Mouse (Mus musculus): ENCODE results near the gene Nedd9. TPM values are rescaled to one million over a fixed set of nuclear protein-coding genes. Genes with fewer than 3 reads are reported as not detected.

Gene Nedd9
- polyA plus RNA-seq, 1 experiment, result 60.8 TPM

DNA sequence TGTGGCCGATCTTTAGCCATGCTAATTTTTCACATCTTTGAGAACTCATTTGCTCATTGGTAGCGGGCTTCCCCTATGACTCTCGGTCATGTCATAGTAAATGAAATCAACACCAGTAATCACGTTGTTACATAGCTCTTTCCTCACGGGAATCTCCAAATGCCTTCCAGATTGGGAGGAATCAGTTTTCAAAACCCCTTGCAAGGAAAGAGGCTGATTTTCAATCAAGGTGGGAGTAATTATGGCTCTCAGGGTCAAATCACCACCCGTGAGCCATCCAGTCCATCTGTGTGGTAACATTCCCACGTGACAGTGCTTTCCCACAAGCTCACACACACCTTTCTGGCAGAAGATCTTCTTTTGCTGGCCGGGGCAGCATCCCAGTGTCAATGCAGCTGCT, 27.8 kb upstream of the Nedd9 start:
- H3K4me3 ChIP-seq (replicated peaks; ENCODE audit: extremely low read depth, low read depth, low read length), result no peak overlapping the region
- no peak for TF ChIP-seq POLR2A (IDR thresholded peaks at IDR 0.05; ENCODE audit: borderline replicate concordance, extremely low read depth, low read depth, low read length)
- no peak for TF ChIP-seq CTCF (IDR thresholded peaks at IDR 0.05; ENCODE audit: insufficient read depth, low read length)
- no peak for DNase-seq
- H3K4me1 ChIP-seq (ENCODE audit: control insufficient read depth, insufficient read depth, low read length), result peaks cover 18% of the 10 kb centered on the region
- 92% methylated on average over 8 of the region's 8 CpGs for WGBS

DNA sequence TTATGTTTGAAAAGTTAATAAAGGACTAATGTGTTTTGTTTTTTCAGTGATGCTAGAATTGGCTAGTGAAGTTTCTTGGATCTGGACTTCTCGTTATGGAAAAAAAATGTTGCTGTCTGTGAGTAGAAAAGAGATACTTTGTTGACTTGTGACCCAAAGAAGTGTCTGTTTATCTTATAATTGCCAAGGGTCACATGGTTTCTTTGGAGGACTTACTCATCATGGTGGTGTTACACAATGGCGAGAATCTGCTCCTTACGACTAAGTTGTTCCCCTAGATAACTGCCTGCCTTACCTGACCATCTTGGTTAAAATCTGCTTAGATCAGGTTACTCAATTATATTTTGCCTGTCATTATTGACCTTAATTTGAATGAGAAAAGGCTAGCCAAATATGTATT, 26.3 kb upstream of the Nedd9 start:
- no peak overlapping the region for H3K4me3 ChIP-seq (replicated peaks; ENCODE audit: extremely low read depth, low read depth, low read length)
- DNase-seq, result no peak
- 75% methylated on average over 3 of the region's 3 CpGs for WGBS
- peaks cover 15% of the 10 kb centered on the region for H3K4me1 ChIP-seq (ENCODE audit: control insufficient read depth, insufficient read depth, low read length)
- TF ChIP-seq POLR2A (IDR thresholded peaks at IDR 0.05; ENCODE audit: borderline replicate concordance, extremely low read depth, low read depth, low read length) (no peak), CTCF (IDR thresholded peaks at IDR 0.05; ENCODE audit: insufficient read depth, low read length) (no peak)

GRCm38 (mm10) chr13:41512243-41512642, 25.1 kb upstream of the Nedd9 start:
- no peak overlapping the region for H3K4me3 ChIP-seq (replicated peaks; ENCODE audit: extremely low read depth, low read depth, low read length)
- 56% methylated on average over 4 of the region's 4 CpGs for WGBS
- TF ChIP-seq POLR2A (IDR thresholded peaks at IDR 0.05; ENCODE audit: borderline replicate concordance, extremely low read depth, low read depth, low read length) (no peak), CTCF (IDR thresholded peaks at IDR 0.05; ENCODE audit: insufficient read depth, low read length) (no peak)
- H3K4me1 ChIP-seq (ENCODE audit: control insufficient read depth, insufficient read depth, low read length), result peaks cover 13% of the 10 kb centered on the region
- no peak for DNase-seq

GRCm38 (mm10) chr13:41510631-41511419, 23.7 kb upstream of the Nedd9 start:
- TF ChIP-seq CTCF (IDR thresholded peaks at IDR 0.05; ENCODE audit: insufficient read depth, low read length) (no peak), POLR2A (IDR thresholded peaks at IDR 0.05; ENCODE audit: borderline replicate concordance, extremely low read depth, low read depth, low read length) (no peak)
- no peak for DNase-seq
- 49% methylated on average over 7 of the region's 7 CpGs for WGBS
- peaks cover 7% of the 10 kb centered on the region for H3K4me1 ChIP-seq (ENCODE audit: control insufficient read depth, insufficient read depth, low read length)
- H3K4me3 ChIP-seq (replicated peaks; ENCODE audit: extremely low read depth, low read depth, low read length), result no peak overlapping the region

GRCm38 (mm10) chr13:41505594-41505993, 18.4 kb upstream of the Nedd9 start:
- Histone ChIP-seq H3K4me1 (ENCODE audit: control insufficient read depth, insufficient read depth, low read length) (peaks cover 10% of the 10 kb centered on the region), H3K4me3 (replicated peaks; ENCODE audit: extremely low read depth, low read depth, low read length) (no peak overlapping the region)
- TF ChIP-seq POLR2A (IDR thresholded peaks at IDR 0.05; ENCODE audit: borderline replicate concordance, extremely low read depth, low read depth, low read length) (no peak), CTCF (IDR thresholded peaks at IDR 0.05; ENCODE audit: insufficient read depth, low read length) (no peak)
- 74% methylated on average over 2 of the region's 2 CpGs for WGBS
- DNase-seq, result no peak

DNA sequence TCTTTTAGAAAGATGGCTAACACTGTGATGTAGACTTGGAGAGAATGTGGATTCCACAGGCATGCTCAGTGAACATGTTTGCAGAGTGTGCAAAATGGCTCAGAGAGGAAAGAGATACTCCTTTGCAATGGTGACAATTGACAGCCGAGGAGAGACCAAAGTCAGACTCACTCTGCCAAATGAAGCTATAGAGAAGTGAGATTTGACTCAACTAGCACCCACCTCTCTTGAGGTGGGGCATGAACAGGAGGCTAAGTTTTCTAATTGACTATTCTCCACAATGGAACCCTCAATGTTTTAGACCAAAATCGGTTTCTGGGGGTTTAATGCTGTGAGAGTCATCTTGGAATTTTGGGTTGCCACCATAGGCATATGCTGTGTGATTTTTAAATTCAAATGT, 17.8 kb upstream of the Nedd9 start:
- no peak overlapping the region for H3K4me3 ChIP-seq (replicated peaks; ENCODE audit: extremely low read depth, low read depth, low read length)
- TF ChIP-seq CTCF (IDR thresholded peaks at IDR 0.05; ENCODE audit: insufficient read depth, low read length) (no peak), POLR2A (IDR thresholded peaks at IDR 0.05; ENCODE audit: borderline replicate concordance, extremely low read depth, low read depth, low read length) (no peak)
- peaks cover 9% of the 10 kb centered on the region for H3K4me1 ChIP-seq (ENCODE audit: control insufficient read depth, insufficient read depth, low read length)
- DNase-seq, result no peak
- 89% methylated on average over 2 of the region's 2 CpGs for WGBS

GRCm38 (mm10) chr13:41504448-41504847, 17.3 kb upstream of the Nedd9 start:
- DNase-seq, result no peak
- TF ChIP-seq CTCF (IDR thresholded peaks at IDR 0.05; ENCODE audit: insufficient read depth, low read length) (no peak), POLR2A (IDR thresholded peaks at IDR 0.05; ENCODE audit: borderline replicate concordance, extremely low read depth, low read depth, low read length) (no peak)
- 63% methylated on average over 2 of the region's 2 CpGs for WGBS
- no peak overlapping the region for H3K4me3 ChIP-seq (replicated peaks; ENCODE audit: extremely low read depth, low read depth, low read length)
- H3K4me1 ChIP-seq (ENCODE audit: control insufficient read depth, insufficient read depth, low read length), result peaks cover 9% of the 10 kb centered on the region

DNA sequence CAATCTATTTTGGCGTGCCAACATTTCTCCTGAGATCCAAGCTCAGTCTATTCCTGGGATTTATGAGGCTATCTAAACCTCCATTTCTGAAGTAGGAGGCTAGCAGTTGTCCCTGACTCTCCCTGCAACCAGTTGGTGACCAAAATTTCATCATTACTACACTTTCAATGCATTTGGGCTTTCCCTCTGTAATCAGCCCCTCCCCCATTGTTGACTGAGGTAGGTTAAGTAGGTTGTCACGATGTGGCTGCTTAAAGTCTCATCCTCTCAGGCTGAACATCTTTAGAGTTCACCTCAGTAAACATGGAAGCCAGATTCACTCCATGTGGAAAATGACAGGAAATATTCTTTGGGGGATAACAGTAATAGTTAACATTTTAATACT, 15.7 kb upstream of the Nedd9 start:
- 58% methylated on average over 2 of the region's 2 CpGs for WGBS
- DNase-seq, result no peak
- TF ChIP-seq POLR2A (IDR thresholded peaks at IDR 0.05; ENCODE audit: borderline replicate concordance, extremely low read depth, low read depth, low read length), result no peak
- TF ChIP-seq CTCF (IDR thresholded peaks at IDR 0.05; ENCODE audit: insufficient read depth, low read length), result no peak
- peaks cover 11% of the 10 kb centered on the region for H3K4me1 ChIP-seq (ENCODE audit: control insufficient read depth, insufficient read depth, low read length)
- H3K4me3 ChIP-seq (replicated peaks; ENCODE audit: extremely low read depth, low read depth, low read length), result no peak overlapping the region

DNA sequence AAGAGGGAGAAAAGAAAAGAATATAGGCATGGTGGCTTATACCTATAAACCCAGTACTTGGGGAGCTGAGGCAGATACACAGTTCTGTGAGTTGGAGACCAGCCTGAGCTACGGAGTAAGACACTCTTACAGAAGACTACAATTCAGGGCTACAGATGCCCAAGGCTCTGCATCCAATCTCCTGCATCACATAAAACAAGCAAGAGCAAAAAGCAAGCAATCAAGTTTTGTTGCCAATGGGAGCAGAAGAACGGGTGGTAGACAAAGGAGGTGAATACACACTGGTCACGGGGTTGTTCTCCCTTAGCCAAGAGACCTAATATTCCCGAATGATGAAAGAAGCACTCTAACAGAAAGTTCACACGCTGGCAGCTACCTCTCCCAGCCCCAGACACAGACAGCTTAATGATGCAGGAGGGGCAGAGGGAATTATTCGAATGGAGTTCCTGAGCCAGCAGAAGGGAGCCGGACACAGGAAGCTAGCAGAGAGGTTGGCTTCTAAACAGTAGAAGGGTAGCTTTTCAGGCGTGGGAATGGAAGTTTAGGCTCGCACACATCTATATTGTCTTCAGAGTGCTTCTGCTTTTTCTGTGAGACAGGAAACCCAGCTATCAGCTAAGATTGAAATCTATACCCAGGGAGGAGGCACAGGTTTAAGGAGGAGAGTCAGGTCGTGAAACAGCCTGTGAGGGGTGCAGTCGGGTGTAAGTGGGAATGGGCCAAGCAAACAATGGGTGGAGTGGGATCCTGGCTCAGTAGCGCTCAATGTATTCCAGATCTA, 15.2 kb upstream of the Nedd9 start:
- no peak for DNase-seq
- 36% methylated on average over 12 of the region's 12 CpGs for WGBS
- TF ChIP-seq CTCF (IDR thresholded peaks at IDR 0.05; ENCODE audit: insufficient read depth, low read length) (no peak), POLR2A (IDR thresholded peaks at IDR 0.05; ENCODE audit: borderline replicate concordance, extremely low read depth, low read depth, low read length) (no peak)
- H3K4me3 ChIP-seq (replicated peaks; ENCODE audit: extremely low read depth, low read depth, low read length), result no peak overlapping the region
- peaks cover 11% of the 10 kb centered on the region for H3K4me1 ChIP-seq (ENCODE audit: control insufficient read depth, insufficient read depth, low read length)

Data from lung, adult 2 months (tissue).